Mouse (Mus musculus) erythroid progenitor cell, adult 5-6 weeks (primary cell): ENCODE results near the gene Vps13c. TPM values are rescaled to one million over a fixed set of nuclear protein-coding genes. Genes with fewer than 3 reads are reported as not detected.

Experiments used
- ATAC-seq: replicated peaks from 2 replicates; pipeline ENCODE4 v1.8.0; 2016; ENCODE audit warnings: moderate number of reproducible peaks, mild to moderate bottlenecking, moderate TSS enrichment, inconsistent platforms; ENCODE audit not compliant: poor library complexity, low FRiP score, severe bottlenecking
- total RNA-seq, 2 experiments: library from RNA; stranded (forward) in 1 of 2; stranded (reverse) in 1 of 2; fragments of 150-400 nt in 1 of 2; fragments of 186-747, 209-891 nt in 1 of 2; gene quantifications; 2 replicates each; pipeline versions ENCODE4 v1.2.3 to v1.2.4; 2015 to 2017; ENCODE audit warnings: low replicate concordance in 2 of 2

The Vps13c gene
- total RNA-seq, 2 experiments from 2014 or later = 6.1 to 13.8 TPM

DNA sequence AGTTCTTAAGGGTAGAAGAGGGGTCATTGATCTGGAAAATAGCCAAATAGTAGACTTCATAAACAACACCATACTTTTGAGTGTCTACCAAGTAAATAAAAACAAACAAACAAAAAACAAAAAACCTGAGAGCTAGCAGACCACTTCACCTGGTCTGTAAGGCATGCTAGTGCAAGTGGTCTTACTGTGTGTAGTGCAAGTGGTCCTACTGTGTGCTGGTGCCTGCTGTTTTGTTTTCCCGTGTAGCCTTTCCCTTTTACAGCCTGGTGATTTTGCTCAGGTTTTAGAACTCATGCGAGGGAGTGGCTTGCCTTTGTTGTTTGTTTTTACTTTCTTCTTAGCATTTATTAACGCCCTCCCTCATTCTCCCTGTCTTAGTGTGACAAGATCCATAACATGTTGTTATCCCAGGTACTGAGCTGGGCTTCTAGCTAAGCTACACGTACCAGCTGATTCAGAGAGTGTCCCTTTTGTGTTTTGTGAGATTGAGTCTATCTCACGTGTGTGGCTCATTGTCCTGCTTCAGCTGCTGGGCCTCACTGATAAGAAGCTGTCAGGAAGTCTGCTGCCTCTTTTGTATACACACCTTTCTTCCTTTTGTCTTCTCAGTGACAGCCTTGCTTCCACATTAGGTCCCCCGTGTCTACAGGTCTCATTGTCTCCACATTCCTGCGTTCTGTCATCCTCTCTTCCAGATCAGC lies 34.5 kb downstream of the Vps13c start:
- no peak for ATAC-seq

DNA sequence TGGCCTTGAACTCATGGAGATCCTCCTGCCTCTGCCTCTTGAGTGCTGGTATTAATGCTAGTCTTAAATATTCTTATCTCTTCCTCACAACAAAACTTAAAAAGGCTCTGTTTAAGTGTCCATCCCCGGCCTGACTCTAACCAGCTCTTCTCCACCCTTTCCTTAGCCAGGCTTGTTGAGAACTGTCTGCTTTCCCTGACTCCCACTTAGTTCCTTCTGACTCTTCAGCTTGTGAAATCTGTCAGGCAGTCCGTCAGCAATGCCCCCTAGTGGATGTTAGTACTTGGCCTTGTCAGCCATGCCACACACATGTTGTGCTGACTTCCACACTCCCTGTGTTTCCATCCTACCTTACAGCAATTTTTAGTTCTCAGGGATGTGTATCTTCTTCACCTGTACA lies 35.1 kb downstream of the Vps13c start:
- ATAC-seq = no peak

DNA sequence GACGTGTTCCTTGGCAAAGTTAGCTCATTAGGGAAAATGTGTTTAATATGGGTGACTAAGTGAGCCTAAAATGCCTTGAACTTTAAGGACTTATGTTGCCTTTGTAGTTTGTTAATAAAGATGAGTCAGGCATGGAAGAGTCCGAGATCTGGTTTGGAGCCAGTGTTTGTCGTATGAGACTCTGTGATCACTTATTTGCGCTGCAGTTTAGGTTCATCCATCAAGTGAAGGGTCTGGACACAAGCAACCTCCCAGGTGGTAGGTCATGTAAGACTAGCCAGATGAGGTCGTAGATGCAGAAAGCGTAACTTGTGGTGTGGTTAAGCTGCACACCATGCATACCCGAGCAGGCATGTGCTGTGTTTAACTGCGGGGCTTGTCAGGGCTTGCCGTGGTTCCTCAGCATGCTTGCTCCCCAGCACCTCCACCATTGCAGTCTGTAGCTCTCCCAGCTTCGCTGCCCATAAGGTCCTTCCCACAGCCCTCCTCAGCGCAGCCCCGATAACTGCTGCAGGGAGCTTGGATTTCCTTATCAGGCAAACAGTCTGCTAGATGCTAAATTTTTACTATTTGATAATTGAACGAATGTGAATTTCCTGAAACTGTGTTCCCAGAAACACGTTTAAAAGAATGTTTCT lies 37.0 kb downstream of the Vps13c start:
- peak; percentile 75 for ATAC-seq

DNA sequence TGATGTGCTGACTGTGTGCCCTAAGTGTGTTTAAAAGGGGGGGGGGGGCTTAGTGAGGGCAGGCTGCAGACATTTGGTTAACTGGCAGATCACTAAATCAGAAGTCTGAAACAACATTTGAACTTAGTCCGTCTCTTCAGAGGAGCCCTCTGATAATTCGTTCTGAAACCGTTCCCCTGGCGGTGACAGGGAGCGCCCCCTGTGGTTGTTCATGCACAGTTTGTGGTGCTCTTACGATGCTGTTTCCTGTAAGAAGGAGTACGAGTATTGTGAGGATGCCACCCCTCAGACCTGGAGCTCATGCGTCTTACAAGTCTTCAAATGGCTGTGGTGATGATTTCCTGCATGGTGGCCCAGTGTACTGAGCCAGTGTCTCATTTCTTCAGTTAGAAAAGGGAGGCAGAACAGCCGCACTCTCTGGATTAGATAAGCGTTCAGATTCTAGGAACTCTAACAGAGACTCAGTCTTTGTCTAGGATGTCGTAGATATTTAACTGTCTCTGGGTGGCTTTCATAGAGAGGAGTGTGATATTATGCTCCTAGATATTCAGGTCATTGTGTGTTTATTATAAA lies 38.1 kb downstream of the Vps13c start:
- ATAC-seq = no peak

DNA sequence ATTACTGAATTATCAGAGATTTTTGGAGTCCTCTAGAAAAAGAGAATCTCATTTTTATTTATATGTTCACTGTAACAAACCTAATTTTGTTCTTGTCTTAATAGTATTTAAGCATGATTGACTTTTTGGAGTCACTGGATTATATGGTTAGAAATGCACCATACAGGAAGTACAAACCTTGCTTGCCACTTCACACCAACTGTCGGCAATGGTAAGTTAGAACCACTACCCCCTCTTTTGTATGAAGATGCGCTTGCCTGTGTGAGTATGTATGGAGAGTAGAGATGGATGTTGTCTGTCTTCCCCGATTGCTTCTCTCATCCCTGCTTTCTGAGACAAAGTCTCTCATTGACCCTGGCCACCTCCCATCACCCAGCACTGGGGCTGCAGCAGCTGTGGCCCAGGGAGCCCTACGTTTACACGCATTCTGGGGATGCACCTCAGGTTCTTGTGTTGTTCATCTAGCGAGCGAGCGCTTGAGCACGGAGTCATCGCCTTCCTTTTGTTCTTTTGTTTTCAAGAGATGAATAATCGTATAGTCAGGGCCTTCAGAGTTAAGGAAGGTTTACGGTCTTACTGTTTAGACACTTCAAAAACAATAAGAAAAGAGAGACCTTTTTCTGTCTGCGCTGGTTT lies 43.3 kb downstream of the Vps13c start:
- ATAC-seq = no peak

DNA sequence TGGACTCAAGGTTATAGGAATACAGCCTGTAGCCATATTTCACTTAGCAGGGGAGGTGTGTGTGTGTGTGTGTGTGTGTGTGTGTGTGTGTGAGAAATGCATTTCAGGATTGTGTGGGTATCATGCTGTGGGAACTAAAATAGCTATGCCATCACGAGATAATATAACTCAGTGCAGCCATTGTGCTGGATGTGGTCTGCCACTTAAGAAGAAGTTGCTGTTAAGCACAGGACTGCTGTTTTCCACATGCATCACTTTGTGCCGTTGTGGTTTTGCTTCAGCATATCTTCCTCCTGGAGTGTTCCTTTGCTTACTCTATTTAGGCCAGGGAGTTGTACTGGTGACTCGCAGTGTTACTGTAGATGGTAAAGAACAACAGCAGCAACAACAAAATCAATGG lies 43.9 kb downstream of the Vps13c start:
- ATAC-seq = no peak

DNA sequence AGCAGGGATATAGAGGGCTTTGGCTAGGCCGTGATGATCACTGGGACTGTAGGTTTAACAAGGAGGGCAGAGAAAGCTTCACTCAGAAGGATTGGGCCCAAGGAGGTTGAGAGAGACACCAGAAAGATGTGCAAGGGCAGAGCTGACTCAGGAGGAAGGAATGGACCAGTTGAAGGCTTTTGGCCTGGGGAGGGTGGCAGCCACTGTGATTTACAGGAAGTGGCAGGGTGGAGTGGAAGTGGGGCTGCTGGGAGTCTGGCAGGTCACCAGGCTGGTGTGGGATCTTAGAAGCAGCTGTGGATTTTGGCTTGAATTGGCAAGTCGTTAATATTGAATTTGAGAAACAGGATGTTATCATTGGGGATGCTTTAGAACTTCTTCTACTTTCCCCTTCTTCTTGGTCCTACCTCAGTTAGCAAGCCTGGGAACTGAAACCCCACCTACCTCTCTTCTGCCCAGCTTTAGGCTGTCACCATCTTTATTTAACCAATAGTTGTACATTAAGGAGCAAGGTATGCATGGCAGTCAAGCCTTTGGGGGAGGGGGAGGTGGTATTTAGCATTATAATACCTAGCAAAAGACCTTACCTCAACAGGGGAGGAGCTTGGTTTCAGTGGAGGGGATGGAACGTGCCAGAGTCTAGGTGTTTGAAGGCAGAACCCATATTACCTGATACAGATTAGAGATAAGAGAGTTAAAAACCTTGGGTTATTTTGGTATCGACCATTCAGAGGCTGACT lies 47.0 kb downstream of the Vps13c start:
- no peak for ATAC-seq

DNA sequence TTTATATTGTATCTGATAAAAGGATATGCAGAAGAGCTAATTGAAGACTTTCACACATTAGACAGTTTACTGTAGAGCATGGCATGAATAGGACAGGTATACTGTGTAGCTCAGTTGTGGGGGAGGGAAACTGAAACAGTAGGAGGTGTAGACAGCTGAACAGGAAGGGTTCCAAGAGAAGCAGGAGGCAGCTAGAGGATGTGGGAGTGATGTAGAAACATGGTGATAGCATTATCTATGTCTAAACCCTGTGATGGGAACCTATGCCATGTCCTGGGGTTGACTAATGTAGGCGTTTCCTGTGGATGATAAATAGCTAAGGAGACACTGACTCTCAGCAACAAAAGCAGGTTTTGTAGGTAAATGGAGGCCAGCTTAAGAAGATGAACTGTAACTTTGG lies 53.3 kb downstream of the Vps13c start:
- no peak for ATAC-seq

DNA sequence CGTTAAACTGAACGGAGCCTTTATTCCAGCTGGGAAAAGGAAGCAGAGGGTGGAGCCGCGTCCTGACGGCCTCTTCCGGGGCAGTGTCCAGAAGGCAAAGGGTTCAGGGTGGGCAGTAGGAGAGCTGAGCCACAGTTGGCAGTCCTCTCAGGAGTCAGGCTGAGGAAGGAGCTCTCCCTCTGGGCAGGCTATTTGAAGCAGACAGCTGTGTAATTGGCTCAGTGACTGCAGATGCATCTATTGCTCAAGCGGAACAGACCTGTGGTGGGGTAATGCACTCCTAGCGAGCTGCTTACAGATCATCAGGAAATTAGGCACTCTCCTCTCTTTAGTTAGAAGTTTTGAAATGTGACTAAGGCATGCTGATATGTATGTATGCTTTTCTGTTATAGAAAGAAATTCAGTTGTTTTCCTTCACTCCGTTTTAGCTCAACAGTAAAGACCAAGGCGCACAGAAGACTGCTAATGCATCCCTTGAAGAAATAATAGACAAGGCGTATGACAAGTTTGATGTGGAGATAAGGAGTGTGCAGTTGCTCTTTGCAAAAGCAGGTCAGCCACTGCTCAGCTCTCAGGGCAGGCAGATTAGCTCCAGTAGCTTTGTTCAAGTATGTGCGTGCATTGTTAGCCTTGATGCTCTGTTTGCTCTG lies 56.6 kb downstream of the Vps13c start:
- no peak for ATAC-seq

DNA sequence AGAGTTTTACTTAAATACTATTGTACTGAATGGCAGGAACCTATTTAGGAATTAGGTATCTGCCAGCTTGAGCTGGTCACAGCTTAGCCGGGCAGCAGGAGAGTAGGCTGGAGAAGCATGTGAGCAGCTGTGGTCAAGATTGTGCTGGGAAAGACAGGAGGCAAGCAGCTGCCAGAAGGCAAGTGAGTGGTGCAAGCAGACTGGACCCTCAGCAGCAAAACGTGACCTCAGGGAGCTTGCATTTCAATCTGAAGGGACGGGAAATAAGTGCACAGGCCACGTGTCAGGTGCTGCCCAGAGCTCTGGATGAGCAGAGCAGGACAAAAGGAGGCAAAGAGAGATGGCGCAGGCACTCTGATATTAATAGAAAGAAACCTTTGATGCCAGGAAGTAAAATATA lies 60.2 kb downstream of the Vps13c start:
- no peak for ATAC-seq

DNA sequence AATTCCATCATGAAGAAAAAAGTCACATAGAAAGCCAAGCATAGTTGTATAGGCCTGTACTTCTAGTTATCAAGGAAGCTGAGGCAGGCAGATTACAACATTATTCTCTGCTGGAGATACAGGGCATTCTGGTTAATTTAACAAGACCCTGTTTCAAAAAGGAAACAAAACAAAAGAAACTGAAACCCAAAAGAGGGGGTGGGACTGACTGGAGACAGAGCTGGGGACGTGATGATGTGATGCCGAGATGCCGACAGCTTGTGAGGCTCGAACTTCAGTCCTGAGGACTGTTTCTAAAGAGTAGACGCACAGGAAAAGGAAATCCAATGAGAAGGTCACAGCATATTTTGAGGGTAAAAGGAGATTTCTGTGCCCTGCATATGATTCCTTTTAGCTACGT lies 64.2 kb downstream of the Vps13c start:
- ATAC-seq = no peak

DNA sequence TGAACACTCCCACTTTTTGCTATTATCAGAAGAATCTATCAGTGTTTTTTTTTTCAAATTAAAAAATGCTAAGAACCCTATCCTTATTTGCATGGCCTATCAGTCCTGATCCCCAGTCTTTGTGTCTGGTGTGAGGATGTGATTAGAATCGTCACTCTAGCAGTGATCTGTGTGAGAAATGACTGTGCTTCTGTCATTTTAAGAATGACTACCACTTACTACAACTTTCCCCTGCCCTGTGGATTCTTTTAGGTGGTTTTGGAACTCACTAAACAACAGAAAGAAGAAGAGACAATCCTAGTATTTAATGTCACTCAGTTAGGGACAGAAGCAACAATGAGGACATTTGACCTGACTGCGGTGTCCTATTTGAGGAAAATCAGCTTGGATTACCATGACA lies 65.3 kb downstream of the Vps13c start:
- no peak for ATAC-seq

DNA sequence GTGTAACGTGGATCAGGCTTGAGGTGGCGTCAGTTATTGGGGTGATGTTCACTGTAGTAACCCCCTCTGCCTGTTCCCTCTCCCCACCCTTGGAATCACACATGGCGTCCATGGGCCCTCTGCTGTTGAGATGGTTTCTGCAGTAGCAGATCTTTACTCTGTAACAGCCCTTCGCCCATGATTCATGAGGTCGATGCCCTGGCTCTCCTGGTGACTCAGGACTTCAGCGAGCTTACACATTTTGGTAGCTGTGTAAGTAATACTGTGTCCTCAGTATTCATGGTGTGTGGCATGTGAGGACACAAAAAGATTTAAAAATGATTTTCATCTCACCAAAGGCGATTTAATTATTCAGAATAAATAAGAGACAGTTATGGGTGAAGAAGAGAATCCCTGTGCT lies 74.5 kb downstream of the Vps13c start:
- no peak for ATAC-seq

DNA sequence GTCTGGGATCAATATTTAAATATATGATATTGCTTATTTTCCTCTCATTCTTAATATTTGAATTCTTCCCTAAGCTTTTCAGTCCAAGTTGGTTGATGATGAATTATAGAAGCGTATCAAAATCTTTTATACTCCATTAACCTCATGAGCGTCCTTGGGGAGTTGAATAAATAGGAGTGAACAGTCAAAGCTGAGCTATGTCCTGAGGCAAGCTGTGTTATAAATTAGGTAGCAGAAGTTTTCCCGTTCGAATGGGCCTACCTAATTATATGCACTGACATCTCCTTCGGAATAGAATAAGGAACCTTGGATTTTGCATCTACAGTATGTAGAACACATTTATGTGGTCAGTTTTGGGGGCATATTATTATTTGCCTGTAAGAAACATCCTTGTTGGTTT lies 82.2 kb downstream of the Vps13c start:
- no peak for ATAC-seq

DNA sequence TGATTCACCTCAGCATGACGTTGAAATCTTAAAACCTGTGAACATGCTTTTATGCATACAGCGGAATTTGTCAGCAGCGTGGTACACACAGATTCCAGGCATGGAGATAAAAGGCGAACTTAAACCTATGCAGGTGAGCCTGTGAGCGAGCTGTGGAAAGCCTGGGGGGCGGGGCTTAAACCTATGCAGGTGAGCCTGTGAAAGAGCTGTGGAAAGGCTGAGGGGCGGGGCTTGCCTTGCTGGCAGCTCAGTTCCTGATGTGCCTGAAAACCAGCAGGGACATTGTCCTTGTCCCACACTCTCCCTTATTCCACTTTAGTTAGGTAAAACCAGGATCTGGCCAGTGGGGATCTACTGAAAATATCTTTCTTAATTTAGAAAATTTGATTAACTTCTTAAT lies 90.4 kb downstream of the Vps13c start:
- no peak for ATAC-seq

DNA sequence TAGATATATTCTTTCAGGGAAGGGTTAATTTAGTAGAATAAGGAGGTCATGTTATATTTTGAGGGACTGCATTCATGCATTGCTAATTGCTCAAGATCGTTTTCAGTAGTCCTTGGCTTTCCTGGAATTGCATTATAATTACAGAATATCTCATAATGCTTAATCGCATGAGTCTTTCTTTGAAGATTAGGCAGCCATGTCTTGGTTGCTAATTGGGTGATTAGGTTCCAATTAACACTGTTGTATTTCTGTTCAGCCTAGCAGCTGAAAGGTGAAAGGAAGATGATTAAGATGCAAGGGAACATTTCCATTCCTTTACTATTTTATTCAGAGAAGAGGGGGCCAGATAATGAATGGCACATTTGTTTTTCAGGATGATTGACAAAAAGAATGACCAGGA lies 97.1 kb downstream of the Vps13c start:
- no peak for ATAC-seq

DNA sequence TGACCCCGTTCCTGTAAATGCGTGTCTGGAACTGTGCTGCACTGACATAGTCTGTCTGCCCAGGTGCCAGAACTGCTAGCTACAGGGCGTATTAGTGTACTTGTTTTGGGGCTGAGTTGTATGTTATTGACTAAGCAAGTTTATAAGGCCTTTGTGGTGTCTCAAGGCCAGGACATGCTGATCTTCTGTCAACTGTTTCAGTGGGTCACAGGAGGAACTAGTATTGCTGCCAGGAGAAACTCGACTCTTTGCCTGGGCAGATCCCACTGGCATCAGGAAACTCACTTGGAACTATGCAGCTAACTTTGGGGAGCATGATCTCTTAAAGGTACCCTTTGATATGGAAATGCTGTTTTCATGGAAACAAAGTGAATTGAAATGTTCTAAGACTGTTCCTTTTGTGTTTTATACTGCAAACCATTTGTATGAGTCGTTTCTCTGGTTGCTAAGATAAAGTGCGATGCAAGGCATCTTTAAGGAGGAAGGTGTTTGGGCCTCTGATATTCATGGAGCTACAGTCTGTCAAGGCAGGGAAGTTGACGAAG lies 115.3 kb downstream of the Vps13c start:
- ATAC-seq = no peak

DNA sequence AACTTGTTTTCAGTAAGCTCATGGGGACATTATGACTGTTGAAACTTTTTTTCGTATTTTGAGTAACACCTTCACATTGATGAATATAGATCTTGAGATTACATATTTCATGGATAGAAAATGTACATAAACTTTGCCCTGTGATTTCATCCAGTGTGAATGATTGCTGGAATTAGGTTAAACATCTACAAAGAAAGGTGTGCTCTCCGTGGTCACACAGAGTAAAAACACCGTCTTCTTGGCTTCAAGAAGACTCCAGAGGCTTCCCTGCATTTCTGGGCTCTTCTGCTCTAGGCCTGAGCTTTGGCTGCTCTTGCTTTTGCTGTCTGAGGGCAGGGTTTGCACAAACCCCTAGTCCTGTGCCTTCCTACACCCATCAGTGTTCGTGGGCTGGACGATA lies 121.8 kb downstream of the Vps13c start:
- ATAC-seq = no peak

DNA sequence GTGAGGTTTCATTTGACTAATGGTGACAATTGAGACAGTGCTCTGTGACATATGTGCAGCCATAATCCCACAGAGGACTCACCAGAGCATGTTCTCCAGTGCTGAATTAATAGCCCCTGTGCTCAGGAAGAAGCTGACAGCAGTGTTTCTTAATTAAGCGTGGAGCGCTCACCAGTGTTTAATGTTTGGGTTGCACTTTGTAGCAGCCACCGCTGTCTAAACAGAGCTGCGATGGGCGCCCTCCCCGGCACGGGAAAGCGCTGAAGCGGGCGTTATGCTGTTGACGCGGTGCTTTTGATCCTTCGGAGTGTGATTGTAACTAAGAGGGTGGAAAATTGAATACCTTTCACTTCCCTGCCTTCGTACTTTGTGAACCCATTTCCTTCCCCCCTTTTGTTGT lies 125.7 kb downstream of the Vps13c start:
- no peak for ATAC-seq

DNA sequence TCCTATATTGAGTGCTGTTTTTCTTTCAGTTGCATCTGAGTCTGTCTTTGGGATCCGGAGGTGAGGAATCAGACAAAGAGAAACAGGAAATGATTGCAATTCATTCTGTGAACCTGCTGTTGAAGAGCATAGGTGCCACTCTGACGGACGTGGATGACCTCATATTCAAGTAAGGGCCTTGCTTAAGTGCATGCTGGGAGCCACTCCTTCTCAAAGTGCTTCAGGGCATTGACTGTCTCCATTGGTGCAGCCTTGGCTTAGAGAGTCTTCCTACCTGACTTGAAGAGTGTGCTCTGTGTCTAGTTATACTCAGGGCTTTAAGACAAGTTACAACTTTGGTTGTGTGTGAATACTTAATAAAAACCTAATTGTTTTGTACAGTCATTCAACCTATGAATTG lies 126.8 kb downstream of the Vps13c start:
- ATAC-seq = no peak
